Mouse (Mus musculus) liver, postnatal 0 days (tissue): Measurements from ENCODE around the gene Rbfox1.

ENCODE experiments used
- CTCF ChIP-seq: sonication (generic); IDR thresholded peaks from 2 replicates; pipeline ENCODE4 v1.5.1; 2016; ENCODE audit warnings: antibody characterized with exemption, low read depth
- EP300 ChIP-seq: IDR thresholded peaks from 2 replicates; pipeline ENCODE4 v1.6.1; 2016; ENCODE audit warnings: antibody characterized with exemption, low read depth, mild to moderate bottlenecking

- no peak for TF ChIP-seq CTCF
- no peak for TF ChIP-seq EP300
Measured at GRCm38 (mm10) chr16:6365793-6366192, 480.6 kb downstream of the Rbfox1 start.
